Mouse (Mus musculus) lung, embryonic 14.5 days (tissue): Measurements from ENCODE around the gene Nfix. TPM values are rescaled to one million over a fixed set of nuclear protein-coding genes. Genes with fewer than 3 reads are reported as not detected.

Experiments used
- ATAC-seq: fragments of 200-750 bp; cut with Nextera tagmentation; 2 replicates; pipeline ENCODE4 v1.8.0; 2017; ENCODE audit warnings: mild to moderate bottlenecking, moderate TSS enrichment, moderate library complexity; ENCODE audit not compliant: insufficient read depth
- DNase-seq: peaks from one replicate; pipeline ENCODE4 v3.0.0-alpha.2; 2015
- H3K27ac ChIP-seq: fragments of 300-500 bp; sonication (generic); 2 replicates; pipeline ENCODE4 v1.5.1; 2014; ENCODE audit warnings: low read depth, mild to moderate bottlenecking, moderate library complexity
- H3K27me3 ChIP-seq: fragments of 300-500 bp; sonication (generic); 2 replicates; pipeline ENCODE4 v1.6.1; 2014; ENCODE audit warnings: low read length, control low read depth; ENCODE audit not compliant: insufficient read depth
- H3K36me3 ChIP-seq: fragments of 300-500 bp; sonication (generic); 2 replicates; pipeline ENCODE4 v1.6.1; 2014; ENCODE audit warnings: control low read depth; ENCODE audit not compliant: insufficient read depth
- H3K4me1 ChIP-seq: fragments of 300-500 bp; sonication (generic); 2 replicates; pipeline ENCODE4 v1.6.1; 2014; ENCODE audit warnings: antibody characterized with exemption, control low read depth; ENCODE audit not compliant: insufficient read depth
- H3K4me2 ChIP-seq: fragments of 300-500 bp; sonication (generic); 2 replicates; pipeline ENCODE4 v1.6.1; 2014; ENCODE audit warnings: mild to moderate bottlenecking
- H3K4me3 ChIP-seq: fragments of 300-500 bp; sonication (generic); 2 replicates; pipeline ENCODE4 v1.5.1; 2014; ENCODE audit warnings: low read depth, low read length
- H3K9ac ChIP-seq: fragments of 300-500 bp; sonication (generic); 2 replicates; pipeline ENCODE4 v1.6.1; 2014
- H3K9me3 ChIP-seq: fragments of 300-500 bp; sonication (generic); 2 replicates; pipeline ENCODE4 v1.6.1; 2016; ENCODE audit warnings: low read depth, low read length, control low read depth
- CTCF ChIP-seq: IDR thresholded peaks from 2 replicates; pipeline ENCODE4 v1.5.1; 2016; ENCODE audit warnings: antibody characterized with exemption, low read depth
- WGBS: fragments of 180-500 bp; shearing (Covaris S2); extraction: QIAGEN DNeasy Blood & Tissue Kit; methylation state at CpG from one replicate; pipeline ENCODE4 v1.1.7; 2014; 5-methylcytosine and 5-hydroxymethylcytosine counted together
- polyA plus RNA-seq: library from polyadenylated mRNA; unstranded; fragments of >200 nt; fragmentation: Nextera tagmentation; extraction: Ambion mirVana; gene quantifications from 2 replicates; pipeline ENCODE4 v1.2.1, GENCODE M21; 2014

Nfix gene
- polyA plus RNA-seq, 1 experiment from 2014 or later, result 42.3 TPM

DNA sequence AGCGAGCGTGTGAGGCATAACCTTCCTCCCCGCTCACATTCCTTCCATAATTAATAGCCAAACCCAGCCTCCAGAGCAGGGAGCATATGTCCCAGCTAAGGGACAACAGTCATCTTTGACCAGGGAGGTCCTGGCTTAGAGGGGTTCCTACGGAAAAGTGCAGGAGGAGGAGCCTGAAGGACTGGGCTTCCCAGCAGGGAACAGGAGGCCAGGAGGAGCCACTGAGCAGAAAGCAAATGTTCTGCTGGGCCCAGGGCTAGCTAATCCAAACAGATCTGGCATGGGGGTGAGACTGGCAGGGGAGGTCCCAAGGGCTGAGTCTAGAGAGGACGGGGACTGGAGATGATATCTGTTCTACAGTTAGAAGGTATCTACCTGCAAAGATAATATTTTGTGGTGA, 42.6 kb downstream of the Nfix start:
- DNase-seq (no peak), ATAC-seq (no peak)
- Histone ChIP-seq H3K4me3 (no peak overlapping the region), H3K27me3 (no peaks in the 10 kb centered on the region), H3K27ac (no peak overlapping the region), H3K4me1 (0 out of 2 replicates have a peak, but pooled peaks cover 5% of the 10 kb centered on the region), H3K36me3 (peaks cover 58% of the 10 kb centered on the region), H3K4me2 (no peak overlapping the region), H3K9ac (no peak overlapping the region), H3K9me3 (no peaks in the 10 kb centered on the region)
- 33% methylated on average over 5 of the region's 5 CpGs for WGBS
- no peak for TF ChIP-seq CTCF

DNA sequence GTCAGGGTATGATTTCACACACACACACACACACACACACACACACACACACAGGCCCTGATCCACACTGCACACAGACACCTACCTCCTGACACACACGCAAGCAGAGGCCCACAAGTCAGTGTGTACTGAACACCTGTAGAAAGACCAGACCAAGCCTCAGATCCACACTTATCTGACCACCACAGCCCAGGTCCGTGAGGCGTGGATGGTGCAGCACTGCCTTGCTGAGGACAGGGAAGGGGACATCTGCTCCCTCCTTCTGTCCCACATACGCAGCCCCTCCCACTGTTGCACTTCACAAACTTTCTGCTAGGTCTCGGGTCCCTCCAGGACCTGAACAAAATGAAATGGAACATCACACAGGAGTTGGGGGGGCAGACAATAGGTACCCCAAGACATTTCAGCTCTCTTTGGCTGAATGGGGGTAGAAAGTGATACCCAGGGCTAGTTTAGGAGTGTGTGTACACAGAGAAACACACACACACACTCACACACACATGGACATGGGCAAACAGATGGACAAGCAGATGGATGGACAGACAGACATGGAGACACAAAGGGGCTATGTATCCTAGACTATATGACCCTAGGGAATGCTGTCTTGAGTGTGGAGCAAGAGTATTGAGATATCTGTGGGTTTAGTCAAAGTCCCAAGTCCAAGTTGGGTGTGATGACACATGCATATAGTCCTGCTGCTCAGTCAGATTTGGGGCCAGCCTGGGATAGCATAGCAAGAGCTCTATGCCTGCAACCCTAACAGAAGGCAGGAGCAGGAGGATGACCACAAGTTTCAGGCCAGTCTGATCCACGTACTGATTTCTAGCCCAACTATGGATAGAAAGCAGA, 47.2 kb downstream of the Nfix start:
- Histone ChIP-seq H3K4me3 (no peak overlapping the region), H3K9ac (no peak overlapping the region), H3K27ac (no peak overlapping the region), H3K36me3 (peaks cover 46% of the 10 kb centered on the region), H3K4me2 (no peak overlapping the region), H3K9me3 (no peaks in the 10 kb centered on the region), H3K27me3 (no peaks in the 10 kb centered on the region), H3K4me1 (peaks cover 8% of the 10 kb centered on the region; the same call in 1 of the 2 replicates)
- TF ChIP-seq CTCF, result no peak
- ATAC-seq (no peak), DNase-seq (no peak)
- WGBS, result 78% methylated on average over 6 of the region's 6 CpGs

DNA sequence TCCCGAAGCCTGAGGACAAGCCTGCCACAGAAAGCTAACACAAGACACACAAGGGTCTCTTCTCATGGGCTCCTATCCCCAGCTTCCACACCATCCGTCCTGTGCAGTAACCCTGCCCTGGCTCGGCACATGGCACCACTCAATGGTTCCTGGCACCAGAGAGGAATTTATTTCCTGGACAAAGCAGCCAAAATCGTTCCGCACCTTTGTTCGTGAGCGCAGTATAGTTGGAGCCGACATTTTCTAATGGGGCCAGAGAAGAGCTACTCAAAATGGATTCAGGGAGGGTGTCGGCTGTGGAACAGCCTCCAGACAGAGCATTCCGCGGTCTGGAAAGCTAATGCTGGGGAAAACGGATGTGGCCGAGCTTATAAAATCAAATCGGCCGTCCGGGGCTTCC, 50.6 kb downstream of the Nfix start:
- DNase-seq (no peak), ATAC-seq (no peak)
- H3K36me3 ChIP-seq, result peaks cover 29% of the 10 kb centered on the region
- H3K4me3 ChIP-seq, result no peak overlapping the region
- no peak overlapping the region for H3K4me2 ChIP-seq
- H3K9me3 ChIP-seq, result no peaks in the 10 kb centered on the region
- H3K9ac ChIP-seq, result no peak overlapping the region; the same call in 1 of the 2 replicates
- H3K27me3 ChIP-seq, result no peaks in the 10 kb centered on the region
- 76% methylated on average over 16 of the region's 16 CpGs for WGBS
- H3K27ac ChIP-seq, result peak overlapping the region; percentile 5; the same call in 1 of the 2 replicates
- no peak for TF ChIP-seq CTCF
- peaks cover 17% of the 10 kb centered on the region for H3K4me1 ChIP-seq

DNA sequence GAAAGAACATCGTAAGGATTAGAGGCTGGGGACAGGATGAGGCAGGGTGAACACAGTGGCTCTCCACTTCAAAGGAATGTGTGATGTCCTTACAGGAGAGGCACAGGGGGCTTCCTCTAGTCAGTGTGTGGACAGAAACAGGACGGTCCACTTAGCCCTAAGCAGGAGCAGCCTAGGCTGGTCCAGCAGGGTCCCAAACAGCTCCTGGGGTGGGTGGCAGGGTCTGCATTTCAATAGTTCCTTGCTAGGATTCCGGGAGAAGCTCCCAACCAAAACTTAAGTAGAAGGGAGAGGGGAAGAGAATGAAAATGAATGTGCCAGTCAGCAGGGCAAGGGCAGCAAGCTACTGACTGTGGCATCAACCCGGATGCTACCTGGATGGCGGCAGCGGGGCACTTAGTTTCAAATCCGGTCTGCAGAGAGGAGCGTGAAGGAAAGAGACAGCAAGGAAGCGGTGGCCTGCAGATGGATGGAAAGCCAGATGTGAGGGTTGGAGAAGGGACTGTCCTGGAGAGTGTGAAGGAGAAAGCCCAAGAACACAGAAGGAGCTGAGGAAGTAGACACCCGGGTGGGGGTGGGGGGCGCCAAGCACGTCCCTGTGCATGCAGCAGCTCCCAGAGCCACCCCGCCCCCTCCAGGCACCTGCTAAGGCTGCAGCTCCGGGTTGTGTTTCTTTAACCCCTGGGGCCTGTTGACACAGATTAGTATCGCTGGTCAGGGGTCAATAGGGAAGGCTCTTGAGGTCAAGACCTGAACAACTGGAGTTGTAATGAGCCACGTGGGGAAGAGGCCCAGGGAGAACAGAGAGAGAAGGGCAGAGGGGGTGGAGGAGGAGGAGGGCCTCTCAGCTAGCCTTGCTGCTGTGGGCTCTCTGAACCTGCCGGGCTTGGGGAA, 54.9 kb downstream of the Nfix start:
- no peak for ATAC-seq
- Histone ChIP-seq H3K4me1 (peaks cover 55% of the 10 kb centered on the region), H3K27me3 (no peaks in the 10 kb centered on the region), H3K9ac (peak overlapping the region; percentile 40), H3K9me3 (no peaks in the 10 kb centered on the region), H3K4me3 (no peak overlapping the region; the same call in 1 of the 2 replicates), H3K4me2 (peak overlapping the region; percentile 51), H3K36me3 (0 out of 2 replicates have a peak, but pooled peaks cover 15% of the 10 kb centered on the region), H3K27ac (peak overlapping the region; percentile 92)
- DNase-seq, result no peak
- 0 out of 2 replicates have a peak, but pooled peaks have one; percentile 13 for TF ChIP-seq CTCF
- WGBS, result 9% methylated on average over 17 of the region's 17 CpGs

DNA sequence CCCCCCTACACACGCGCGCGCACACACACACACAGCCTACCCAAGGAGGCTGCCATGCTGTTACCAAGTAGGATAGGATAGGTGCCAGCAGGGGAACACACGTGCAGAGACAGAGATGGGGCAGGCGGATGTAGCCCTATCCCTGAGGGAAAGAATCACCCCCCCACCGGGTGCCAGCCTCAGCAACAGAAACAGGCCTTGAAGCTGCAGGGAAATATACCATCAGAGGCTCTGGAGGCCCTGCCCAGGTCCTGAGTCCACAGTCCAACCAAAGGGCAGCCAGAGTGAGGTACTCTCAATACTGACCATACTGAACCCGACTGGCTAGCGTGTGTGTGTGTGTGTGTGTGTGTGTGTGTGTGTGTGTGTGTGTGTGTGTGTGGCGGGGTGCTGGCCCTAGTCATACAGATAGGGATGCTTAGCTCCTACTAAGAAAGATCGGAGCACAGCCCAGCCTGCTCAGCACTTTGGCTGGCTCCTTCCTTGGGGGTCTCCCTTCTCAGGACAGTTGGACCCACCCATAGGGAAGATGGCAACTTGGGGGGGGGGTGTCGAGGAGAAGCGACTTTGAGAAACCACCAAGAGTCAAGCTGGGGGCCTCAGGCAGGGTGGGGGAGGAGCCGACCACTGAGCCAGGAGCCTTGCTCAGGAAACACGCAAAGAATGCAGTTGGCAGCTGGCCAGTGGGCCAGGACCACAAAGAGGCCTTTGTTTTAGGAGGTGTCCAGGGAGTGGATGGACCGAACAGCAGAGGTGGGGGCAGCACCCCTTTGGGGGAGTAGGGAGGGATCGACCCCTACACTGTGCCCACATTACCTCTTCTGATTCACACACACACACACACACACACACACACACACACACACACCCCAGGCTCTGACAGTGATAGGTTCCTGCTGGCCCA, 56.4 kb downstream of the Nfix start:
- ATAC-seq, result peak; percentile 46
- peak overlapping the region; percentile 92 for H3K27ac ChIP-seq
- peaks cover 69% of the 10 kb centered on the region for H3K4me1 ChIP-seq
- peak; percentile 96 for DNase-seq
- no peak overlapping the region for H3K4me3 ChIP-seq
- 11% methylated on average over 17 of the region's 17 CpGs for WGBS
- peak overlapping the region; percentile 51 for H3K4me2 ChIP-seq
- no peaks in the 10 kb centered on the region for H3K27me3 ChIP-seq
- no peak for TF ChIP-seq CTCF
- peak overlapping the region; percentile 44; the same call in 1 of the 2 replicates for H3K9ac ChIP-seq
- H3K9me3 ChIP-seq, result no peaks in the 10 kb centered on the region
- 0 out of 2 replicates have a peak, but pooled peaks cover 9% of the 10 kb centered on the region for H3K36me3 ChIP-seq

DNA sequence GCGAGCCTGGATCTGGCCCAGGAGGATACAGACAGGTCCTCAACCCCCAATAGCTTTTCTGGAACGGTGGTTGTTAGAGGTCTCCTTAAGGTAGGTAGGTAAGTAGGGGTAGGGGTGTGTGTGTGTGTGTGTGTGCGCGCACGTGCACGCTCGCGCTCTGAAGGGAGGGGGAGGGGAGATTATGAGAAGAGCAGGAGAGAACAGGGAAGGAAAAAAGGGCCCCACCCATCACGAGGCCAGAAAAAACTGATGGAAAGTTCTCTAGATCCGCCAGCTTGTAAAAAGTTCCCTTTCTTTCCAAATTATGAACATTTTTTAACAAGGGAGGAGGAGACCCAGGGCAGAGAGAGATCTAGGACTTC, 57.1 kb downstream of the Nfix start:
- H3K9me3 ChIP-seq, result no peaks in the 10 kb centered on the region
- no peak for TF ChIP-seq CTCF
- H3K4me3 ChIP-seq, result no peak overlapping the region
- no peaks in the 10 kb centered on the region for H3K27me3 ChIP-seq
- H3K4me2 ChIP-seq, result peak overlapping the region; percentile 51
- 13% methylated on average over 10 of the region's 10 CpGs for WGBS
- H3K27ac ChIP-seq, result peak overlapping the region; percentile 92
- peak overlapping the region; percentile 44 for H3K9ac ChIP-seq
- 0 out of 2 replicates have a peak, but pooled peaks cover 9% of the 10 kb centered on the region for H3K36me3 ChIP-seq
- ATAC-seq, result peak; percentile 11; the same call in 1 of the 2 replicates
- DNase-seq, result no peak
- peaks cover 77% of the 10 kb centered on the region for H3K4me1 ChIP-seq
